Mouse (Mus musculus) megakaryocyte-erythroid progenitor cell, adult 5-6 weeks (primary cell): Measurements from ENCODE around the gene Gm42421. TPM values are rescaled to one million over a fixed set of nuclear protein-coding genes. Genes with fewer than 3 reads are reported as not detected.

Experiments used
- ATAC-seq: replicated peaks from 2 replicates; pipeline ENCODE4 v1.8.0; 2016; ENCODE audit warnings: mild to moderate bottlenecking, inconsistent platforms; ENCODE audit not compliant: severe bottlenecking, poor library complexity, low FRiP score, low TSS enrichment
- total RNA-seq, 2 experiments: library from RNA; stranded (forward) in 1 of 2; stranded (reverse) in 1 of 2; fragments of 200-1000, 215-1000 nt in 1 of 2; fragments of >200 nt in 1 of 2; fragmentation: Nextera tagmentation in 1 of 2; gene quantifications; 2 replicates each; pipeline ENCODE4 v1.2.3; 2014 to 2017

The Gm42421 gene
- total RNA-seq, 2 experiments from 2014 or later, result not detected

- no peak for ATAC-seq
These were observed 4.9 kb downstream of the Gm42421 start, which contains the start of gene Rsph10b for GRCm38 (mm10) chr5:143932831-143933230. TSS of gene Rsph10b (plus strand) at chr5:143933035.

- no peak for ATAC-seq
These were observed 5.4 kb downstream of the Gm42421 start for GRCm38 (mm10) chr5:143933414-143933813.

GRCm38 (mm10) chr5:143933875-143934274, 5.9 kb downstream of the Gm42421 start:
- ATAC-seq, result peak; percentile 58; the same call in 1 of the 2 replicates

- no peak for ATAC-seq
These were observed 8.2 kb downstream of the Gm42421 start for GRCm38 (mm10) chr5:143936156-143936555.

GRCm38 (mm10) chr5:143941588-143941987, 13.6 kb downstream of the Gm42421 start:
- no peak for ATAC-seq

- ATAC-seq, result no peak
These were observed 15.5 kb downstream of the Gm42421 start for GRCm38 (mm10) chr5:143943231-143944125.

- ATAC-seq, result no peak
These were observed 20.4 kb downstream of the Gm42421 start for GRCm38 (mm10) chr5:143948361-143948760.

- ATAC-seq, result no peak
These were observed 22.0 kb downstream of the Gm42421 start for GRCm38 (mm10) chr5:143950016-143950415.

GRCm38 (mm10) chr5:143957101-143957500, 29.1 kb downstream of the Gm42421 start:
- ATAC-seq, result no peak

- no peak for ATAC-seq
These were observed 31.6 kb downstream of the Gm42421 start for GRCm38 (mm10) chr5:143959551-143959950.

- ATAC-seq, result no peak
These were observed 33.2 kb downstream of the Gm42421 start for GRCm38 (mm10) chr5:143961176-143961575.

- no peak for ATAC-seq
These were observed 37.8 kb downstream of the Gm42421 start for GRCm38 (mm10) chr5:143965586-143966345.

- ATAC-seq, result no peak
These were observed 38.7 kb downstream of the Gm42421 start for GRCm38 (mm10) chr5:143966671-143967070.

- ATAC-seq, result 0 out of 2 replicates have a peak, but pooled peaks have one; percentile 19
These were observed 44.7 kb downstream of the Gm42421 start for GRCm38 (mm10) chr5:143972628-143973027.

GRCm38 (mm10) chr5:143974931-143975630, 47.1 kb downstream of the Gm42421 start:
- ATAC-seq, result peak; percentile 75

- ATAC-seq, result peak; percentile 18
These were observed 47.6 kb downstream of the Gm42421 start for GRCm38 (mm10) chr5:143975631-143975933.

GRCm38 (mm10) chr5:143976232-143976631, 48.3 kb downstream of the Gm42421 start:
- no peak for ATAC-seq

- peak; percentile 68 for ATAC-seq
These were observed 48.9 kb downstream of the Gm42421 start for GRCm38 (mm10) chr5:143976726-143977431.

- no peak for ATAC-seq
These were observed 52.9 kb downstream of the Gm42421 start for GRCm38 (mm10) chr5:143980858-143981257.
